11 mouse cellular contexts compared by ENCODE assay signal in genomic region chr10:45446215-45446614, GRCm38 (mm10). TPM values are rescaled to one million over a fixed set of nuclear protein-coding genes. Genes with fewer than 3 reads are reported as not detected.
DNase-seq lines count a peak whose midpoint lies in the region; ATAC-seq and TF ChIP-seq lines count a peak whose summit lies in the region.
"Had no signal": no experiment of that assay in that cellular context is flagged by ENCODE, and none has a peak within 500 bp of the region (broad histone marks: within the 10 kb centered on the region; RNA-seq: fewer than 3 reads in every experiment).

No protein-coding gene starts in this region.

- no peaks in the 10 kb centered on the region for H3K36me3 ChIP-seq in ES-Bruce4 (ENCODE audit: control insufficient read depth, insufficient read depth, low read length, poor library complexity, severe bottlenecking)
- H3K36me3 ChIP-seq in forebrain, embryonic 15.5 days = no peaks in the 10 kb centered on the region
- no peaks in the 10 kb centered on the region for H3K36me3 ChIP-seq in liver, embryonic 15.5 days (replicated peaks)

- peak; percentile 88 for TF ChIP-seq EP300 in ES-Bruce4 (IDR thresholded peaks at IDR 0.05; ENCODE audit: insufficient read depth, low read depth, low read length)

- peak overlapping the region; percentile 94 for H3K27ac ChIP-seq in ES-Bruce4 (ENCODE audit: insufficient read depth, low read length)
- H3K27ac ChIP-seq in forebrain, embryonic 15.5 days (replicated peaks) = peak overlapping the region; percentile 55
- H3K27ac ChIP-seq in liver, embryonic 15.5 days (replicated peaks) = no peak overlapping the region
- H3K27ac ChIP-seq: gastrocnemius, adult 2 months had no signal

- peak overlapping the region; percentile 38 for H3K4me2 ChIP-seq in forebrain, embryonic 15.5 days (replicated peaks)
- peak overlapping the region; percentile 45 for H3K4me2 ChIP-seq in liver, embryonic 15.5 days

- no peak for DNase-seq in frontal cortex, postnatal 14 days (ENCODE audit: low spot score in 2 of 2)
- DNase-seq in layer of hippocampus, postnatal 36 days = no peak
- DNase-seq in frontal cortex, postnatal 10 days (ENCODE audit: low spot score in 2 of 2) = no peak
- DNase-seq in gastrocnemius, postnatal 10 days = no peak
- DNase-seq: gastrocnemius, adult 2 months; lung, postnatal 36 days had no signal

- no peak for TF ChIP-seq POLR2A in ES-Bruce4 (IDR thresholded peaks at IDR 0.05; ENCODE audit: insufficient read depth, low read length)

- H3K4me3 ChIP-seq in ES-Bruce4 (ENCODE audit: low read depth, low read length) = no peak overlapping the region
- peak overlapping the region; percentile 17 for H3K4me3 ChIP-seq in forebrain, embryonic 15.5 days
- H3K4me3 ChIP-seq in liver, embryonic 15.5 days (replicated peaks) = peak overlapping the region; percentile 9; the same call in 1 of the 2 replicates
- H3K4me3 ChIP-seq: gastrocnemius, adult 2 months had no signal

- no peaks in the 10 kb centered on the region for H3K27me3 ChIP-seq in ES-Bruce4 (ENCODE audit: control insufficient read depth, insufficient read depth, low read length, poor library complexity, severe bottlenecking)
- H3K27me3 ChIP-seq in forebrain, embryonic 15.5 days = no peaks in the 10 kb centered on the region
- H3K27me3 ChIP-seq in liver, embryonic 15.5 days = no peaks in the 10 kb centered on the region

- H3K9me3 ChIP-seq in ES-Bruce4 (replicated peaks; ENCODE audit: control insufficient read depth, insufficient read depth, low read length, poor library complexity, severe bottlenecking) = no peaks in the 10 kb centered on the region
- no peaks in the 10 kb centered on the region for H3K9me3 ChIP-seq in forebrain, embryonic 15.5 days
- no peaks in the 10 kb centered on the region for H3K9me3 ChIP-seq in liver, embryonic 15.5 days (replicated peaks)

- H3K4me1 ChIP-seq in ES-Bruce4 (ENCODE audit: control insufficient read depth, insufficient read depth, low read length) = no peaks in the 10 kb centered on the region
- H3K4me1 ChIP-seq in forebrain, embryonic 15.5 days = peaks cover 6% of the 10 kb centered on the region; the same call in 1 of the 2 replicates
- peaks cover 11% of the 10 kb centered on the region; the same call in 1 of the 2 replicates for H3K4me1 ChIP-seq in liver, embryonic 15.5 days (replicated peaks)

- no peak for TF ChIP-seq CTCF in ES-Bruce4 (IDR thresholded peaks at IDR 0.05; ENCODE audit: low read depth, low read length)

- H3K9ac ChIP-seq in ES-Bruce4 (ENCODE audit: low read depth, poor library complexity, severe bottlenecking) = no peak overlapping the region
- H3K9ac ChIP-seq in forebrain, embryonic 15.5 days (replicated peaks) = peak overlapping the region; percentile 36
- no peak overlapping the region for H3K9ac ChIP-seq in liver, embryonic 15.5 days

- peak; percentile 52; the same call in 1 of the 2 replicates for ATAC-seq in frontal cortex, adult (ENCODE audit: low TSS enrichment)
- peak; percentile 51; the same call in 1 of the 2 replicates for ATAC-seq in forebrain, embryonic 15.5 days (replicated peaks)
- ATAC-seq in liver, embryonic 15.5 days (ENCODE audit: insufficient read depth) = no peak

- WGBS in forebrain, embryonic 15.5 days = under 1% methylated on average over 8 of the region's 8 CpGs
- WGBS in liver, embryonic 15.5 days (ENCODE audit: insufficient replicate concordance) = 3% methylated on average over 8 of the region's 8 CpGs

RNA-seq across cellular contexts. Expression of gene Lin28b, which starts 40.0 kb away (rescaled TPM):
- 24.1 and 26.8 TPM in 2 replicates for polyA plus RNA-seq in ES-Bruce4 (2011; ENCODE audit: insufficient read depth, insufficient read length, low read depth, missing spikeins)
- 4.0 and 5.0 TPM in 2 replicates for polyA plus RNA-seq in forebrain, embryonic 15.5 days (2015; fragmentation: Nextera tagmentation; extraction: Ambion mirVana)
- 5.3 and 6.0 TPM in 2 replicates for polyA plus RNA-seq in liver, embryonic 15.5 days (2015; fragmentation: Nextera tagmentation; extraction: Ambion mirVana)
- total RNA-seq in layer of hippocampus, postnatal 36 days (2021) = 1 to 10 TPM in 1 of 2 experiments, under 1 TPM in 1; 0.97 to 1.9 TPM
- total RNA-seq in gastrocnemius, postnatal 10 days (2021) = not detected
- total RNA-seq: gastrocnemius, adult 2 months had no signal
- polyA plus RNA-seq: spleen, adult 2 months had no signal
